Mouse (Mus musculus): Measurements from ENCODE around the gene Ripor1. TPM values are rescaled to one million over a fixed set of nuclear protein-coding genes. Genes with fewer than 3 reads are reported as not detected.
A peak's percentile ranks its signal among the peaks of the same experiment; 100 is the strongest.

Gene Ripor1
- total RNA-seq, 2 experiments from 2014 or later = 40.1 to 42.6 TPM

GRCm38 (mm10) chr8:105605491-105606188 is 585 bp downstream of the Ripor1 start:
- peak; percentile 57 to 74 for DNase-seq

- peak; percentile 90 to 93 for DNase-seq
These were observed 1.4 kb downstream of the Ripor1 start for GRCm38 (mm10) chr8:105606189-105607023.

GRCm38 (mm10) chr8:105607062-105607461 is 2.0 kb downstream of the Ripor1 start:
- no peak for DNase-seq

- DNase-seq = peak; percentile 63 to 75
These were observed 2.6 kb downstream of the Ripor1 start for GRCm38 (mm10) chr8:105607684-105608083.

- DNase-seq = no peak
These were observed 4.3 kb downstream of the Ripor1 start for GRCm38 (mm10) chr8:105609355-105609754.

- DNase-seq = peak in 1 of 2 experiments; percentile 10
These were observed 4.7 kb downstream of the Ripor1 start for GRCm38 (mm10) chr8:105609771-105610170.

GRCm38 (mm10) chr8:105611836-105612235 is 6.8 kb downstream of the Ripor1 start:
- DNase-seq = peak; percentile 62 to 63

- peak; percentile 76 to 85 for DNase-seq
These were observed 8.0 kb downstream of the Ripor1 start for GRCm38 (mm10) chr8:105613037-105613436.

- DNase-seq = peak; percentile 84 to 94
These were observed 8.9 kb downstream of the Ripor1 start for GRCm38 (mm10) chr8:105613830-105614511.

GRCm38 (mm10) chr8:105615942-105616341 is 10.9 kb downstream of the Ripor1 start:
- DNase-seq = no peak

- DNase-seq = peak in 1 of 2 experiments; percentile 16
These were observed 12.6 kb downstream of the Ripor1 start for GRCm38 (mm10) chr8:105617451-105618278.

GRCm38 (mm10) chr8:105618279-105618634 is 13.2 kb downstream of the Ripor1 start:
- no peak for DNase-seq

GRCm38 (mm10) chr8:105618892-105619591 is 14.0 kb downstream of the Ripor1 start:
- no peak for DNase-seq

- no peak for DNase-seq
These were observed 15.2 kb downstream of the Ripor1 start for GRCm38 (mm10) chr8:105620211-105620610.

GRCm38 (mm10) chr8:105620946-105621720 is 16.1 kb downstream of the Ripor1 start:
- peak in 1 of 2 experiments; percentile 22 for DNase-seq

GRCm38 (mm10) chr8:105621841-105622240 is 16.8 kb downstream of the Ripor1 start:
- DNase-seq = peak in 1 of 2 experiments; percentile 7

GRCm38 (mm10) chr8:105622421-105622920 is 17.4 kb downstream of the Ripor1 start:
- peak; percentile 94 to 97 for DNase-seq

- DNase-seq = peak; percentile 31 to 62
These were observed 18.1 kb downstream of the Ripor1 start for GRCm38 (mm10) chr8:105623118-105623517.

- DNase-seq = peak in 1 of 2 experiments; percentile 13
These were observed 18.7 kb downstream of the Ripor1 start for GRCm38 (mm10) chr8:105623679-105624245.

GRCm38 (mm10) chr8:105624401-105624800 is 19.3 kb downstream of the Ripor1 start:
- DNase-seq = peak in 1 of 2 experiments; percentile 7
